Mouse (Mus musculus) spleen, postnatal 14 days (tissue): Measurements from ENCODE around the gene Chst8.

Experiments used
- DNase-seq, 2 experiments: peaks; one replicate each; pipeline ENCODE4 v3.0.0; 2021 to 2022; ENCODE audit warnings: low spot score in 2 of 2

Chst8 gene

GRCm38 (mm10) chr7:34630211-34631085 lies 182.1 kb downstream of the Chst8 start:
- peak; percentile 11 to 30 for DNase-seq

GRCm38 (mm10) chr7:34629702-34630210 lies 182.8 kb downstream of the Chst8 start:
- DNase-seq = no peak
